Mouse (Mus musculus) left cerebral cortex, postnatal 36 days (tissue): ENCODE measurements around the gene Rsph14. TPM values are rescaled to one million over a fixed set of nuclear protein-coding genes. Genes with fewer than 3 reads are reported as not detected.
A peak's percentile ranks its signal among the peaks of the same experiment; 100 is the strongest.

Source experiments
- DNase-seq, 2 experiments: peaks; one replicate each; pipeline ENCODE4 v3.0.0; 2021 to 2022; ENCODE audit warnings: low spot score in 2 of 2, mixed read lengths in 1 of 2
- intact Hi-C: fragments of 180-260 bp; cut with DNase I; formaldehyde crosslinking; loops from one replicate; pipeline ENCODE4 v1.15.1; 2025
- total RNA-seq, 2 experiments: library from RNA; stranded (reverse); gene quantifications; 2 replicates each; pipeline ENCODE4 v1.2.3; 2021

Gene Rsph14
- under 1 TPM; 0.32 to 0.35 TPM for total RNA-seq

- DNase-seq, result peak; percentile 74 to 80
- intact Hi-C loops, result no loop called here
These were observed at the start of gene Rsph14 for GRCm38 (mm10) chr10:75032395-75032794. TSS of gene Rsph14 (minus strand) at chr10:75032586.

GRCm38 (mm10) chr10:75078174-75079128, 46.1 kb upstream of the Rsph14 start:
- DNase-seq, result no peak
- intact Hi-C loops, result no loop called here

DNA sequence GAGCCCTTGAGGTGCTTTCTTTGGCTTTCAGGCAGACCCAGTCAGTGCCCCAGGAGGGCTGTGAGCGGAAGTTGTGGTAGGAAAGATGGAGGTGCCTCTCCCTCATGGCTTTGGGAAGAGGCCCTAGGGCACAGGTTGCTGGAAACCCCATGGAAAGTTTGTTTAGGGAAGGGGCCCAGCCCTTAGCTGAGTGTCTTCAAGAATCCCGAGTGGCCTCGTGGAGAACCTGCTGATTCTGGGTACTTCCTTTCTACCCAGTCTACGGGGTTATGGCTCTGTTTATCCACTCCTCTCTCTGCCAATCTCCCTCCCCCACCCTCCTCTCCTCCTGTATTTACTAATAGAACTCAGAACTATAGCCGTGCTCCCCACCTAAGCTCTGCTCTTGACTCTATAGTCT, 43.3 kb upstream of the Rsph14 start:
- intact Hi-C loops, result no loop called here
- no peak for DNase-seq

DNA sequence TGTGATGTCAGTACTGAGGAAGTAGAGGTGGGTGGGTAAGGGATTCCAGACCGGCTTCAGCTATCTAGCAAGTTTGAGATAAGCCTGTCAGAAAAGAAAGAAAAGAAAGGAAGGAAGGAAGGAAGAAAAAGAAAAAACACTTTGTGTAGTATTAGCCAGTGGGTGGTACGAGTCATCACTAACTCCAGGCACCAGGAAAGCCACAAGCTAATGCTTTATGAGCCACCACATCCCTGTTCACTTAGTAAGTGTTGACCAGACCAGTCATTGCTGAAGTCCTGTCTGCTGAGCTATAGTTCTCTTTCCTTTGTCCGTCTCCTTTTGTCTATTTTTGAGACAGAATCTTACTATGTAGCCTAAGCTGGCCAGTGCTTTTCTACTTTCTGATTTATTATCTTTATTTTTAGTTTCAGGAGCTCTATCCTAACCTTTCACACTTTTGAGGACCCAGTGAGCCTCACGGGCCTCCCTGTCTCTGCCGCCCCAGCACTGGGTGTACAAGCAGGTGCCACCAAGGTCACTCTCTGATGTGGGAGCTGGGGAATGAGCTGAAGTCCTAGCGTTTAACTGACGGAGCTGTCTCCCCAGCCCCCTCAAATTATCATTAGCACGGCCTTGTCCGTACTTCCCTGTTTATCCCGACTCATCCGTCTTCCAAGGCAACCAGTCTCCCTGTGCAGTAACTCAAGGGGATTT, 38.0 kb upstream of the Rsph14 start:
- intact Hi-C loops, result no loop called here
- DNase-seq, result no peak

GRCm38 (mm10) chr10:75068624-75069328, 36.4 kb upstream of the Rsph14 start:
- intact Hi-C loops, result no loop called here
- no peak for DNase-seq

- DNase-seq, result no peak
- intact Hi-C loops, result no loop called here
These were observed 35.7 kb upstream of the Rsph14 start for GRCm38 (mm10) chr10:75068086-75068485.

GRCm38 (mm10) chr10:75067446-75067845, 35.1 kb upstream of the Rsph14 start:
- intact Hi-C loops, result no loop called here
- DNase-seq, result no peak

GRCm38 (mm10) chr10:75065691-75066090, 33.3 kb upstream of the Rsph14 start:
- DNase-seq, result no peak
- intact Hi-C loops, result no loop called here

GRCm38 (mm10) chr10:75063301-75063965, 31.0 kb upstream of the Rsph14 start:
- intact Hi-C loops, result no loop called here
- no peak for DNase-seq

GRCm38 (mm10) chr10:75062621-75063020, 30.2 kb upstream of the Rsph14 start:
- DNase-seq, result no peak
- intact Hi-C loops, result no loop called here

DNA sequence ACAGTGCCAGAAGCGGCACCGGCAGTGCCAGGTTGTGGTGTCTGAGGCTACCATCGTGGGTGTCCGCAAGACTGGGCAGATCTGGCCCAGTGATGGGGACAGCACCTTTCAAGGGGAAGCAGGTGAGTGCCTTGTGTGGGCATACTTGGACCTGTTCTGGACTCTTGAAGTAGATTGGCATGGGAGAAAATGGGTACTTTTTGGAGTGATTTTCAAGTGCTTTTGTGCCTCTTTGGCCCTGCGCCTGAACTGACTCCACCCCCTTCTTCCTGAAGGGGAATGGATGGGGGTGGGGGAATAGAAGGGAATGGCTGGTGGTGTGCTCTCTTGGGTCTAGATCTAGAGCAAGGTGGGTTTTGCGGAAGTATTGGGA, 29.8 kb upstream of the Rsph14 start:
- intact Hi-C loops, result no loop called here
- peak in 1 of 2 experiments; percentile 19 for DNase-seq

- peak; percentile 26 to 35 for DNase-seq
- intact Hi-C loops, result no loop called here
These were observed 29.2 kb upstream of the Rsph14 start for GRCm38 (mm10) chr10:75061341-75062188.

DNA sequence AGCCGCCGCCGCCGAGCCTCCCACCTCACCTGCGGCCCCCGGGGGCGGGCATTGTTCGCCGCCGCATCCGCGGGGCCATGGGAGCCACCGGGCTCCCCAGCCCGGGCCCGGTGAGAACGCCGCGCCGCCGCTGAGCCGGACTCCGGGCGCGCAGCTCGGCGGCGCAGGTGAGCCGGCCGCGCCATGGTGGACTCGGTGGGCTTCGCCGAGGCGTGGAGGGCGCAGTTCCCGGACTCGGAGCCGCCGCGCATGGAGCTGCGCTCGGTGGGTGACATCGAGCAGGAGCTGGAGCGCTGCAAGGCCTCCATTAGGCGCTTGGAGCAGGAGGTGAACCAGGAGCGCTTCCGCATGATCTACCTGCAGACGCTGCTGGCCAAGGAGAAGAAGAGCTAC, 28.5 kb upstream of the Rsph14 start:
- intact Hi-C loops, result no loop called here
- peak; percentile 40 to 58 for DNase-seq

- DNase-seq, result peak; percentile 81 to 84
- intact Hi-C loops, result no loop called here
These were observed 27.9 kb upstream of the Rsph14 start, which contains the start of gene Bcr for GRCm38 (mm10) chr10:75060217-75060842. TSS of gene Bcr (plus strand) at chr10:75060592.

- intact Hi-C loops, result loop anchor here (1.0 kb wide), 1 partner anchor 92 kb away; no protein-coding TSS in a partner anchor
- peak; percentile 55 to 70 for DNase-seq
These were observed 27.0 kb upstream of the Rsph14 start for GRCm38 (mm10) chr10:75059396-75059795.

DNA sequence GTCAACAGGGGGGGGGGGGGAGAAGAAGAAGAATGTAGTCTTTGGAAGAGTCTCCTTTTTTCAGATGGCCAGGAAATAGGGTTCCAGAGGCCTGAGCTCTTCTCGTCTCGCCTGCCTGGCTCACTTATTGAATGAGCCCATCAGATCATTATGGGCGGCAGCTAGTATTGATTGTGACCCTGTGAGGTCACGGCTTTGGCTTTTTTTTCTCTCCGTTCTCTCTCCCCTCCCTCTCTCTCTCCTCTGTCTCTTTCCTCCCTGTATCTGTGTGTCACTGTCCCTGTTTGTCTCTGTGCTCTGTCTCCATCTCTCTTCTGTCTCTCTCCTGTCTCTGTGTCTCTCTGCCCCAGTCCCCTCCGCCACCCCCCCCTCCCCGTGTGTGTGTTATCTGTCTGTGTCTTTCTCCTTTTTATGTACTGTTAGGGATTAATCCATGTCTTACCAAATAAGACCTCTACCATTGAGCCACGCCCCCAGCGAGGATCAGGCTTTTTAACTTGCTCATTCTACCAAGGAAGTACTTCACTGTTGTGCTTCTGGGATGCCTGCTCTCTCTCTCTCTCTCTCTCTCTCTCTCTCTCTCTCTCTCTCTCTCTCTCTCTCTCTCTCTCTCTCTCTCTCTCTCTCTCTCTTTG, 26.5 kb upstream of the Rsph14 start:
- intact Hi-C loops, result loop anchor here (1.0 kb wide), 1 partner anchor 92 kb away; no protein-coding TSS in a partner anchor
- no peak for DNase-seq

GRCm38 (mm10) chr10:75058336-75058735, 25.9 kb upstream of the Rsph14 start:
- intact Hi-C loops, result no loop called here
- no peak for DNase-seq

GRCm38 (mm10) chr10:75056255-75056654, 23.9 kb upstream of the Rsph14 start:
- intact Hi-C loops, result no loop called here
- DNase-seq, result peak in 1 of 2 experiments; percentile 29
